Mouse (Mus musculus) midbrain, embryonic 10.5 days (tissue): ENCODE results near the gene Btbd2. TPM values are rescaled to one million over a fixed set of nuclear protein-coding genes. Genes with fewer than 3 reads are reported as not detected.

ENCODE experiments used
- DNase-seq: peaks from one replicate; pipeline ENCODE4 v3.0.0-alpha.2; 2017; ENCODE audit warnings: low spot score
- H3K27ac ChIP-seq: fragments of 300-500 bp; sonication (generic); replicated peaks from 2 replicates; pipeline ENCODE4 v1.5.1; 2016; ENCODE audit warnings: mild to moderate bottlenecking
- H3K27me3 ChIP-seq: fragments of 300-500 bp; sonication (generic); 2 replicates; pipeline ENCODE4 v1.6.1; 2016; ENCODE audit warnings: low read depth, mild to moderate bottlenecking; ENCODE audit not compliant: poor library complexity, severe bottlenecking
- H3K36me3 ChIP-seq: fragments of 300-500 bp; sonication (generic); 2 replicates; pipeline ENCODE4 v1.6.1; 2016; ENCODE audit warnings: mild to moderate bottlenecking, moderate library complexity
- H3K4me1 ChIP-seq: fragments of 300-500 bp; sonication (generic); 2 replicates; pipeline ENCODE4 v1.6.1; 2016
- H3K4me3 ChIP-seq: fragments of 300-500 bp; sonication (generic); 2 replicates; pipeline ENCODE4 v1.5.1; 2016; ENCODE audit warnings: mild to moderate bottlenecking, moderate library complexity
- H3K9me3 ChIP-seq: fragments of 300-500 bp; sonication (generic); replicated peaks from 2 replicates; pipeline ENCODE4 v1.6.1; 2016; ENCODE audit warnings: mild to moderate bottlenecking
- WGBS: fragments of 180-500 bp; shearing (Covaris S2); methylation state at CpG from one replicate; pipeline ENCODE4 v1.1.7; 2016; 5-methylcytosine and 5-hydroxymethylcytosine counted together
- polyA plus RNA-seq: library from polyadenylated mRNA; unstranded; fragments of >200 nt; fragmentation: Nextera tagmentation; extraction: Ambion mirVana; gene quantifications from 2 replicates; pipeline ENCODE4 v1.2.1, GENCODE M21; 2016

Gene Btbd2
- polyA plus RNA-seq, 1 experiment from 2014 or later, result 70.3 TPM

GRCm38 (mm10) chr10:80635345-80635744 is 21.5 kb downstream of the Btbd2 start:
- Histone ChIP-seq H3K4me1 (no peaks in the 10 kb centered on the region), H3K27ac (no peak overlapping the region), H3K4me3 (no peak overlapping the region), H3K27me3 (no peaks in the 10 kb centered on the region), H3K36me3 (peaks cover 90% of the 10 kb centered on the region), H3K9me3 (no peaks in the 10 kb centered on the region)
- no peak for DNase-seq
- 92% methylated on average over 6 of the region's 6 CpGs for WGBS

- WGBS, result 95% methylated on average over 9 of the region's 9 CpGs
- no peak for DNase-seq
- Histone ChIP-seq H3K36me3 (peaks cover 55% of the 10 kb centered on the region), H3K27me3 (no peaks in the 10 kb centered on the region), H3K4me1 (peaks cover 44% of the 10 kb centered on the region), H3K9me3 (no peaks in the 10 kb centered on the region), H3K27ac (0 out of 2 replicates have a peak overlapping the region, but pooled peaks have one; percentile 49), H3K4me3 (no peak overlapping the region; the same call in 1 of the 2 replicates)
Measured at GRCm38 (mm10) chr10:80628925-80629324, 27.9 kb downstream of the Btbd2 start.

- Histone ChIP-seq H3K27me3 (no peaks in the 10 kb centered on the region), H3K4me1 (peaks cover 54% of the 10 kb centered on the region), H3K27ac (peak overlapping the region; percentile 25; the same call in 1 of the 2 replicates), H3K36me3 (peaks cover 48% of the 10 kb centered on the region), H3K9me3 (no peaks in the 10 kb centered on the region), H3K4me3 (0 out of 2 replicates have a peak overlapping the region, but pooled peaks have one; percentile 3)
- no peak for DNase-seq
- 68% methylated on average over 2 of the region's 2 CpGs for WGBS
Measured at GRCm38 (mm10) chr10:80627685-80628084, 29.2 kb downstream of the Btbd2 start.

- H3K4me3 ChIP-seq, result peak overlapping the region; percentile 3; the same call in 1 of the 2 replicates
- WGBS, result 87% methylated on average over 4 of the region's 4 CpGs
- no peak overlapping the region for H3K27ac ChIP-seq
- H3K4me1 ChIP-seq, result peaks cover 63% of the 10 kb centered on the region
- H3K36me3 ChIP-seq, result peaks cover 33% of the 10 kb centered on the region
- H3K27me3 ChIP-seq, result no peaks in the 10 kb centered on the region
- DNase-seq, result no peak
- no peaks in the 10 kb centered on the region for H3K9me3 ChIP-seq
Measured at GRCm38 (mm10) chr10:80625764-80626163, 31.1 kb downstream of the Btbd2 start.

GRCm38 (mm10) chr10:80623457-80624191 is 33.2 kb downstream of the Btbd2 start:
- DNase-seq, result peak; percentile 53
- H3K27me3 ChIP-seq, result no peaks in the 10 kb centered on the region
- WGBS, result 22% methylated on average over 15 of the region's 15 CpGs
- peaks cover 15% of the 10 kb centered on the region for H3K36me3 ChIP-seq
- peak overlapping the region; percentile 95 for H3K27ac ChIP-seq
- H3K9me3 ChIP-seq, result no peaks in the 10 kb centered on the region
- H3K4me3 ChIP-seq, result peak overlapping the region; percentile 92
- H3K4me1 ChIP-seq, result peaks cover 68% of the 10 kb centered on the region

- Histone ChIP-seq H3K27ac (peak within 1 kb of the TSS; percentile 95), H3K4me3 (peak within 1 kb of the TSS; percentile 92), H3K4me1 (peaks cover 60% of the 10 kb centered on the region), H3K27me3 (no peaks in the 10 kb centered on the region), H3K9me3 (no peaks in the 10 kb centered on the region), H3K36me3 (peaks cover 15% of the 10 kb centered on the region)
- under 1% methylated on average over 82 of the region's 85 CpGs for WGBS
- peak; percentile 40 for DNase-seq
Measured at GRCm38 (mm10) chr10:80622661-80623456, 34.0 kb downstream of the Btbd2 start, which contains the start of gene Csnk1g2. TSS of gene Csnk1g2 (plus strand) at chr10:80622838.

- Histone ChIP-seq H3K27me3 (no peaks in the 10 kb centered on the region), H3K27ac (peak overlapping the region; percentile 95), H3K4me3 (peak overlapping the region; percentile 92), H3K36me3 (peaks cover 12% of the 10 kb centered on the region), H3K4me1 (peaks cover 53% of the 10 kb centered on the region), H3K9me3 (no peaks in the 10 kb centered on the region)
- peak; percentile 99 for DNase-seq
- WGBS, result under 1% methylated on average over 64 of the region's 64 CpGs
Measured at GRCm38 (mm10) chr10:80621940-80622660, 34.8 kb downstream of the Btbd2 start.

GRCm38 (mm10) chr10:80621690-80621939 is 35.3 kb downstream of the Btbd2 start:
- 7% methylated on average over 9 of the region's 9 CpGs for WGBS
- no peak for DNase-seq
- H3K4me1 ChIP-seq, result peaks cover 53% of the 10 kb centered on the region
- peak overlapping the region; percentile 95 for H3K27ac ChIP-seq
- H3K4me3 ChIP-seq, result peak overlapping the region; percentile 92
- H3K9me3 ChIP-seq, result no peaks in the 10 kb centered on the region
- H3K36me3 ChIP-seq, result peaks cover 12% of the 10 kb centered on the region
- no peaks in the 10 kb centered on the region for H3K27me3 ChIP-seq

- Histone ChIP-seq H3K36me3 (peaks cover 18% of the 10 kb centered on the region), H3K4me3 (peak overlapping the region; percentile 92), H3K27me3 (no peaks in the 10 kb centered on the region), H3K9me3 (no peaks in the 10 kb centered on the region), H3K4me1 (peaks cover 50% of the 10 kb centered on the region), H3K27ac (peak overlapping the region; percentile 95)
- no peak for DNase-seq
- 59% methylated on average over 16 of the region's 16 CpGs for WGBS
Measured at GRCm38 (mm10) chr10:80620796-80621689, 35.8 kb downstream of the Btbd2 start.

- H3K27me3 ChIP-seq, result no peaks in the 10 kb centered on the region
- H3K9me3 ChIP-seq, result no peaks in the 10 kb centered on the region
- H3K27ac ChIP-seq, result no peak overlapping the region
- H3K36me3 ChIP-seq, result peaks cover 18% of the 10 kb centered on the region
- WGBS, result 80% methylated on average over 9 of the region's 9 CpGs
- peak overlapping the region; percentile 11; the same call in 1 of the 2 replicates for H3K4me3 ChIP-seq
- DNase-seq, result no peak
- peaks cover 44% of the 10 kb centered on the region for H3K4me1 ChIP-seq
Measured at GRCm38 (mm10) chr10:80620365-80620764, 36.5 kb downstream of the Btbd2 start.

- Histone ChIP-seq H3K4me1 (peaks cover 38% of the 10 kb centered on the region), H3K36me3 (peaks cover 23% of the 10 kb centered on the region), H3K27me3 (no peaks in the 10 kb centered on the region), H3K9me3 (no peaks in the 10 kb centered on the region), H3K4me3 (peak overlapping the region; percentile 11), H3K27ac (no peak overlapping the region; the same call in 1 of the 2 replicates)
- 35% methylated on average over 8 of the region's 8 CpGs for whole genome bisulfite sequencing
- no peak for DNase-seq
Measured at GRCm38 (mm10) chr10:80619465-80620244, 37.2 kb downstream of the Btbd2 start.
